Mouse (Mus musculus) cortical plate, adult 2 months (tissue): ENCODE data around the gene Myb.

Source experiments
- CTCF ChIP-seq: fragments of 200-500 bp; IDR thresholded peaks from 2 replicates; pipeline ENCODE4 v1.5.1; 2011; ENCODE audit warnings: mild to moderate bottlenecking, control low read depth, low read length; ENCODE audit not compliant: insufficient read depth; ENCODE audit errors: extremely low read depth
- POLR2A ChIP-seq: fragments of 200-500 bp; IDR thresholded peaks from 2 replicates; pipeline ENCODE4 v1.6.1; 2011; ENCODE audit warnings: mild to moderate bottlenecking, low read length, control low read depth; ENCODE audit not compliant: insufficient read depth; ENCODE audit errors: extremely low read depth

- no peak for TF ChIP-seq POLR2A
- no peak for TF ChIP-seq CTCF
Observed at GRCm38 (mm10) chr10:21156416-21156815, 4.4 kb downstream of the Myb start.
